Mouse (Mus musculus) embryo, embryonic 10 days (tissue): Measurements from ENCODE around the gene Tcte2.

Experiments
- DNase-seq: peaks from one replicate; pipeline ENCODE4 v3.0.0-alpha.2; 2015; ENCODE audit warnings: low spot score

The Tcte2 gene

DNA sequence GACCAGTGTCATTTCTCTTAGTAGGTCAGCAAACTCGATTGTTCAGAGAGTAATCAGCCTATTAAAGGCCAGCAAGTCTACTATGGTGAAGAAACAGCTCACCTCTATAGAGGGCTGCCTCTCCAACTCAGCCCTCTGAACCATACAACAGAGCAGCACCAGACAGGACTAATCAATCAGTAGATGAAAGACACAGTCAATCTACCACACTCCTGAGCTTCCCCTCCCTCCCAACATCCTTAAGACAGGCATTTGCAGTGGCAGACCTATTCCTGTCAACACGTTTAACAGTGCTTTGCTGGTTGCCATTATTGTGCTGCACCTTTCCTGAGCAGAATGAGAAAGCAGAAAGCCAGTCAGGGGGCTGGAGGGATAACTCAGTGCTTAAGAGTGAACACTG lies 16.3 kb downstream of the Tcte2 start:
- DNase-seq: no peak

DNA sequence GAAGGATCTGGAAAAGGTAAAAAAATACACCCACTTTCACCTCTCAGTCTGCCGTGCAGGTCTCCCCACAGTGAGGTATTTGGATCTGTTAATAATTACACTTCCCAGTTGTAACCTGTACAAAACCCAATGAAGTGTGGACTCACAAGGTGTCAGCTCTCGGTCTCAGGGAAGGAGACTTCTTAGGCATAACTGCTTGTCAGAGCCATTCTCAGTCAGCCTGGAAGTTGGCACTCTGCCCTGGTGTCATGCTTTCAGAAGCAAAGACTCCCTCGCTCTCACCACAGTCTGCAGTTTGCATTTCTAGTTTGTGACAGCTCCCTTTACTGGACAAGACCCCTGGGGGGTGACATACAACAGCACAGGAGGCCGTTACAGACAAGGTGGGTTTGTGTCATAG lies 16.8 kb downstream of the Tcte2 start:
- no peak for DNase-seq

DNA sequence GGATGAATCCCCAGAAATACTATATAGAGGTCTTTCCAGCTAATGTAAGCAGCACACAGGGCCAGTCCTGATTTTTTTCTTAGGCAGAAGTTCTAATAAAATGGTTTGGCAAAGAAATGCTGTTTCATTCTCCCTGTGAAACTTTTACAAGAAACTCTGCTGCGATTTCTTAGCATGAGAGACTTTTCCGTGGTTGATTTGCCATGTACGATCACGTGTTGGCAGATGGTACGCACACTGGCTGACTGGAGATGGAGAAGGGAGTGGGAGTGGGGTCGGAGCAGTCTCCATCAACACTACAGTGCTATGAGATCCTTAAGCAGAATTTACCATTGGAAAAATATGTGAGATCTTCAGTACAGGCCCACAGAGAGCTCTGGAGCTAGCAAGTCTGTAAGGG lies 17.4 kb downstream of the Tcte2 start:
- no peak for DNase-seq

DNA sequence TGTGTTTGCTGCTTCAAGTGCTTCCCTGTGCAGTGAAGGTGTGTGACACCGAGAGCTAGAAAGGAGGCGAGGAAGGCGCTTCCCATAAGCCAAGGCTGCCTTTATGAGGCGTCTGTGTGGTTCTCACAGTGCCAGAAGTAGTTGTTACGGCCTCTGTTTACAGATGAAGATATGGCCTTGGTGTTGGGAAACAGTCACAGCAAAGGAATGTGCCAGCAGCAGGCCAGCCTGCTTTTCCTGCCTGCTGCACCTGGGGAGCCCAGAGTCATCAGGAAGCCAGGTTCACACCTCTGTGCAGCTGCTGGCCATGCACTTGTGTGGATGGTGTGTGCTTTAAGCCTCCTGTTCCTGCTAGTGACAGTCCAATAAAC lies 17.9 kb downstream of the Tcte2 start:
- no peak for DNase-seq

DNA sequence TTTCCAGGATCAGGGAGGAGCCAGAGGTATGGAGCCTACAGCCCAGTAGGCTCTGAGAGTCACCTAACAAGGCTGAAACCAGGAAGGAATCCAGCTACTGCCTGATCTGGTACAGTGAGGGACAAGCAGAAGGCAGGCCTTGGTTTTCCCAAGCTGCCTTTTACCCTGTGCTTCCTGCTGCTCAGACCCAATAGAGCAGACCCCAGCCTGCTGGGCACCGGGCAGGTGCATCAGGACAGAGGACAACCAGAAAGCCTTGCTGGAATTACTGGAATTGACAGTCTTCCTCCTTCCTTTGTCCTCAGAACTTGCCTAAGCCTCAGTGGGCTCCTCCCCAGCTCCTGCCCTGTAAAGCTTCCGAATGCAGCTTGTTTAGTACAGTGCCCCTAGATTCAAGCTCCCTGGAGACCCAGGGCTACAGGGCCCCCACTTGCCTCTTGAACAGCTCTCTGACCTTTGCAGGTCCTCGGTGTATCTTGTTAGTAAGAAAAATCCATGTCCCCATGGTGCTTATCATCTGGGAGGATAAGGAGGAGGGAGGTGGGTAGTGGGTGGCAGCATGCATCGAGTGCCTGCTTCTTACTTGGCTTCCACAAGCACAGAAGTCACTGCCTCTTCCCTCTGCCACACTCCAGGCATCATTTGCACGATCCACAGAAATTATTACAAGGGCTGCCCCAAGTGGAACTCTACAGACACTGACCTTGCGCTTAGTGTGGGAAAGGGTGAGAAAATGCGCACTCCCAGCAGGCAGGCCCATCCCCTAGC lies 18.5 kb downstream of the Tcte2 start:
- no peak for DNase-seq

GRCm38 (mm10) chr17:13742334-13742733 lies 19.3 kb downstream of the Tcte2 start:
- peak; percentile 58 for DNase-seq

- no peak for DNase-seq
Measured at GRCm38 (mm10) chr17:13741611-13742010, 20.0 kb downstream of the Tcte2 start.

- no peak for DNase-seq
Measured at GRCm38 (mm10) chr17:13740796-13741195, 20.8 kb downstream of the Tcte2 start.

DNA sequence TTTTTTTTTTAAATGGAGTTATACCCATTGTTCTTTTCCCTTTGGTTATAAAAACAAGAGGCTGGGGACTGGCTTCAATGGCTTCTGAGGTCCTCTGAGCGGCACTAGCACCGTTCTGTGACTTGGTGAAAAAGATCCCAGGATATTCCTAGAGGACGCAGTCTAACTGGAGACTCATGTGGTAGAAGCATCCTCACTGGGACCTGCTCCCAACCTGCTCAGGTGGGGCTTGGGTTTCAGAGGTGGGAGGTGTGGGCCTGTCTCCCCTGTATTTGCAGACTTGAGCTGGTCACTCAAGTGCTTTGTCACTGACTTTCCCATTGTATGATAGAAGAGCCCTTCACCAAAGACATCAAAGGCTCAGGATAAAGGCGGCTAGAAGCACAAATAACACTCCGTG lies 21.6 kb downstream of the Tcte2 start:
- DNase-seq: no peak

GRCm38 (mm10) chr17:13738916-13739315 lies 22.7 kb downstream of the Tcte2 start:
- no peak for DNase-seq

DNA sequence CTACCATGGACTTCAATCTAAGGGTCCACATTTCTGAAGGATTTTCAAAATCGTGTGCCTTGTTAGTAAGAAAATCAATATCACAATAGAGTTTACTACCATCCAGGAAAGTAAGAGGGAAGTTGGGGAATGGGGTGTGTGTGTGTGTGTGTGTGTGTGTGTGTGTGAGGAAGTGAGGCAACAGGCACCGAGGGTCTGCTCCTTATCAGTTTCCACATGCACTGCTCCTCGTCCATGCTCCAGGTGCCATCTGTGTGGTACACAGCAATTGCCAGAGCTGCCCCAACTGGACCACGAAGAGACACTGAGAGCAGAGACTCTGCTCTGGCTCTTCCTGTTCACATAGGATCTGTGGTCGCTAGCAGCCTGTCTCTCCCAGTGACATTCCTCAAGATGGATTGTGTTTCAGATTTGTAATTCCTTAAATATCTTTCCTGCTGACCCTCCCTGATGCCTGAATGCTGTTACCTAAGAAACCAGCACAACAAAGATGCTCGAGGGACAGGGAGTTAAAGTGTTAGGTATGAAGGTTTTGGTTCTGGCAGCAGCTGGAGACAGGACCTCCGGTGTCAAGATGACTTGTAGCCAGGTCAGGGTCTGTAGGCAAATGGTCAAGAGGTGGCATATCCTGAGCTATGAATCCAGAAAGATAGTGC lies 23.4 kb downstream of the Tcte2 start:
- no peak for DNase-seq

GRCm38 (mm10) chr17:13737336-13737735 lies 24.3 kb downstream of the Tcte2 start:
- no peak for DNase-seq

DNA sequence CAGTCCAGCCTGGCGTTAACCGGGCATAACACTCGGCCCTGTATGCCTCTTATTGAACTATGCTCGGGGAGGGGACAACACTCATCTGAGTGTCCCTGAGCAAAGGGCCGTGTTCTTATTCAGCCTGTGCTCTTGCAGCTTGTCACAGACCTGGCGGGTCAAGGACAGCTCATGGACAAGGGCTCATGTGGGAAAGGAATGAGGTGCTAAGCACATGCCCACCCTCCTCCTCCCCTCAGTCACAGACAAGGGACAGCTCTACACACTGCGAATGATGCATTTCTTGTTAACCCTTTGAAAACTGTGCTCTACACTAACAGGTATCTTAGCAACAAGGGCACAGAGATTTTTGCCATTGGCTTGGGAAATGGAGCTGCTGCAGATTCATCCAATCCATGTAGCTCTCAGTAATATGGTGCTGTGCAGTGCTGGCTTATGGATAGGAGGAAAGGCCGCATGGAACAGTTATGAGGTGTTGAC lies 25.8 kb downstream of the Tcte2 start:
- no peak for DNase-seq

DNA sequence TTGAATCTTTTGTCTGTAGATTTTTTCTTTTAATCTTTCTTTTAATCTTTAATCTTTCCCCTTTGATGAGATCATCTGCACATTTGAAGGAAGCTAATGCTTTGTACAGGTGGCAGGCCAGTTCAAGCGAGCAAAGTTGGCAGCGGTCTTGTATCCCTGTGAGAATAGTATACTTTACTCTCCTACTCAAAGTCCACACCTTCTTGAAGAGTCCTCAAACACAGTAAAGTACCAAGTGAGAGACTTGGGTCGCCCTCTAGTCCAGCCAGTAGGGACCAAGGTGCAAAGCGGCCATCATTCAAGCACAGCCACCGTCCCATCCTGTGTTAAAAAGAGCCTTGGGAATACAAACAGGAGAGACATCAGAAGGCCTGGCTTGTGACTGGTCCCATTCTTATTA lies 26.6 kb downstream of the Tcte2 start:
- DNase-seq: no peak

DNA sequence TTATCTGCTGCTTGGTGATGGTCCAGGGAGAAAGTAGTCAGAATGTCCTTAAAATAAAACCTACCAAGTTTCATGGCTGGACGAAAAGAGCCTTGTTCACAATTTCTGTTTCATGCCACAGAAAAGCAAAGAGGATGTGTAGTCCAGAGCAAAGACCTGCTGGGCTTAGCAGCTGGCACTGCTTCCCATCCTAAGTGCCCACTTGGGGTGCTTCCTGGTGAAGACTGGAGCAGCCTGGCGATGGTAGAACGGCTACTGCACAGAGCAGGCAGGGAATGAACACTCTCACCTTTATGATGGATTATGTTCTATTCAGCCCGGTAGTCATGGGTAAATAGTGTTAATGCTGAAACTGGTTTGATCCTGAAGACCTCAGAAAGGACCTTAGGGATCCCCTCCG lies 27.7 kb downstream of the Tcte2 start:
- no peak for DNase-seq

GRCm38 (mm10) chr17:13732685-13733084 lies 28.9 kb downstream of the Tcte2 start:
- no peak for DNase-seq

DNA sequence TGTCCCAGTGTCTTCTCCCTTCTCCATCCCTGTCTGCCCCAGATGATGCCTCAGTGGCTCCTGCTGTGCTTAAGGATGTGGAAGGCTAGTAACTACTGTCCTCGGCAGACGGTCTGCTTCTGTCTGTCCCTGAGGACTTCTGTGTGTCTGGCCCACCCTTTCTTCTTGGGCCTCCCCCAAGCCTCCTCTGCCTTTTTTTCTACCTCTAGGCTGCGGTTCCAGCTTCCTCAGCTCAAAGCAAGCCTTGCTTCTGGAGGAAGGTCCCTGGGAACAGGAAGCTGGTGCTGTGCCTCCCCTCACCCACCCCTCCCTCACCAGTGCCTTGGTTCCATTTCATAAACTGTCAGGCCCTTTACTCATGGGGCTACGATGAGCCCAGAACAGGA lies 29.9 kb downstream of the Tcte2 start:
- DNase-seq: no peak

- DNase-seq: no peak
Measured at GRCm38 (mm10) chr17:13730980-13731726, 30.5 kb downstream of the Tcte2 start.

GRCm38 (mm10) chr17:13726832-13727355 lies 34.7 kb downstream of the Tcte2 start:
- no peak for DNase-seq

DNA sequence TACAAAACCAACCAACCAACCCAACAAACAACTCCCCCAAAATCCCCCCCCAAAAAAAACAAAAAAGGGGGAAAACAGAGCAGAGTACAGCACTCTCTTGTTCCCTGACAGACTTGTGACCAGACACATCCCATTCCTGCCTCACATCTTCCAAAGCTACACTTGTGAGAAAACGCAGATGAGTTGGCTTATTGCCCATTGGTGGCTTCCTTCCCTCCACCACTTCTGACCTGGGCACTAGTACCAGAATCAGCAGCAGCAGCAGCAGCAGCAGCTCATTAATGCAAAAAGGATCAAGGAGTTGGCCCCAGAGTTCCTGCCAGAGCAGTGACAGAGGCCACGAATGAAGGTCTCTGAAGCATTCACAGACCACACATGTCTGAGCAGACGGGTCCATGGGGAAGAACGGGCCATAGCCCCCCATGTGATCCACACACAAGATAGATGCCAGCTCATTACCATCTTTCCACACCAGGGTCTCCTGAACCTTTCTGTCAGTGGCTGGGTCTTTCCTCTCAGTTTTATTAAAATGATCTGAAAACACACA lies 36.5 kb downstream of the Tcte2 start:
- no peak for DNase-seq

DNA sequence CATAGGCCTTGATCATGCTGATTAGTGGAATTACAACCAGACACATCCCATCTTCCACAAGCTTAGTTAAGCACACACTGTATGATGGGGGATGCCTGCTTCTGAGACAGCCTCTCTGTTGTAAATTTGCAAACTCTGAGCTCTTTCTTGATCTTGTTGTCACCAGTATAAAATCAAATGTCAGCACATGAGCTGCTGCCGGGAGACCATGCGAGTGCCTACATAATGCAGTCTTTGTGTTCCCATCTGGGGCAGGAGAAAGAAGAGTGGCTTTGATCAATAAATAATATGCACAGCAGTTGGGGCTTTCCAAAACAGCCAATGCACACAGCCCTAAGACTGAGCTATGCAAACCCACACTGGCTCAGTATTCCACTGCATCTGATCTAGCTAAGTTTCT lies 39.2 kb downstream of the Tcte2 start:
- DNase-seq: no peak

DNA sequence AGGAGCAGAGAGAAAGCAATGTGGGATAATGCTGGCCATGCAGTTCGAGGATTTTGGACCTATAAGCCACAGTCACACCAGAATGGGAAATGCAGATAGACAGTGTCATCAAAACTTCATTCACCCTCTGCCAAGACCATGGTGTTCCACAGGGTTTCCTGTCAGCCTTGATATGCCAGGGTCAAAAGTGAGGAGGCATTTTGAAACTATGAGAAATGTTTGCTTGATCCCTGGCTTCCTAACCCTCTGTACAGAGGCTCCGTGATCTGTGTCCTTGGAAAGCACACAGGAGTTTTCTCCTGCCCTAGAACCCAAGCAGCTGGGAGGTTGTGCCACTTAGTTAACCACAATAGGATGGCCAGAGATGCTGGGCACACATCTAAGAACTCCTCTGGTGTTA lies 40.3 kb downstream of the Tcte2 start:
- no peak for DNase-seq

DNA sequence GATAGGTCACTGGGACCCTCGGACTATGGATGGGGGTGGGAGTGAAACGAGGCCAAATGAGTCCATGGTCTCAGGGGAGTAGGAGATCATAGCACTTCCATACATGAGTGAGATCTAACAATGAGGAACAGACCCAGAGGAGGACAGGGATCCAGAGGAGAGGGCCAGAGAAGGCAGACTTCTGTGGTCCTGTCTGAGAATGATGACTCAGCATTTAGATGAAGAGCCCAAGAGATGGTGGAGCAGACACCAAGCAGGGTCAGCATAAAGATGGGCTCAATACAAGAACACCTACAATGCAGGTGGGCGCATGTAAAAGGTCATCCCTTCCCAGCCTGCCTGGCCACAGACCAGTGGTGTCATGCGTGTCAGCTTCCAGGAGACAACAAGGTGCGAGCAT lies 41.4 kb downstream of the Tcte2 start:
- no peak for DNase-seq
